Mouse (Mus musculus) erythroblast, embryonic 14.5 days (primary cell): Measurements from ENCODE around the gene Ythdf2. TPM values are rescaled to one million over a fixed set of nuclear protein-coding genes. Genes with fewer than 3 reads are reported as not detected.
A peak's percentile ranks its signal among the peaks of the same experiment; 100 is the strongest.
"Not testable (repeated sequence)": the region's sequence is repeated elsewhere in the genome, so short reads cannot be mapped to it uniquely, and the experiment has no call there.

Source experiments
- H3K27me3 ChIP-seq: 2 replicates; pipeline ENCODE4 v1.6.1; 2012; ENCODE audit warnings: inconsistent platforms; ENCODE audit not compliant: control insufficient read depth
- H3K36me3 ChIP-seq: 2 replicates; pipeline ENCODE4 v1.6.1; 2012; ENCODE audit warnings: mild to moderate bottlenecking, inconsistent platforms; ENCODE audit not compliant: control insufficient read depth
- H3K4me1 ChIP-seq: 2 replicates; pipeline ENCODE4 v1.6.1; 2012; ENCODE audit warnings: inconsistent platforms; ENCODE audit not compliant: control insufficient read depth
- H3K4me3 ChIP-seq: replicated peaks from 2 replicates; pipeline ENCODE3; 2012; ENCODE audit warnings: moderate library complexity, mild to moderate bottlenecking, inconsistent platforms
- H3K9me3 ChIP-seq: 2 replicates; pipeline ENCODE4 v1.6.1; 2012; ENCODE audit warnings: low read length, inconsistent platforms, mixed read lengths; ENCODE audit not compliant: control insufficient read depth
- GATA1 ChIP-seq: IDR thresholded peaks from 2 replicates; pipeline ENCODE4 v1.6.1; 2012; ENCODE audit warnings: low read length, inconsistent platforms, mixed read lengths
- TAL1 ChIP-seq: IDR thresholded peaks from 3 replicates; pipeline ENCODE4 v1.6.1; 2012; ENCODE audit warnings: low read length, inconsistent platforms, mixed read lengths
- polyA plus RNA-seq: library from polyadenylated mRNA; stranded (reverse); fragments of >175 nt; gene quantifications from 2 replicates; pipeline ENCODE4 v1.2.3, GENCODE M21; 2012

Ythdf2 gene
- polyA plus RNA-seq, 1 experiment = 1.2 TPM

DNA sequence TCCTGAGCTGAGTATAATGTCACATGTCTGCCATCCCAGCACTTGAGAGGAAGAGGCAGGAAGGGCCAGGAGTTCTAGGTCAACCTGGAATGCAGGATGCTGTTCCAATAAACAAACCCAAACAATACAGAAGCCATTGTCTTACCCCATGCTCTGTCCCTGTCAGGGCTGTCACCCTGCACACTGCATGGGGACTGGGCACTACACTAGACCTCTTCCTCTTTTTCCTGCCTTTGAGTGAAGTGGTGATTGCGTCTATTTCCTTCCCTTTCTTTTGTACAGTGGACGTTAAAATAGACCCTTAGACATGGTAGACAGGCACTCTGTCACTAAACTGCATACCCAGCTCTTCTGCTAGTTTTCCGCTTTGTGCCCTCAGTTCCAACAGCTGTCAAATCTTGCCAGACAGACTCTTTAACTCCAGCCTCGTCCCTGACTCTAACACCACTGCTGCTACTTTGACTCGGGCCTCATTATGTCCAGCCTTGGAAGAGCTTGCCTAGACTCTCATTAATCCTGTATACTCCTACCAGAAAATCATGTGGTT is 35.4 kb upstream of the Ythdf2 start:
- no peaks in the 10 kb centered on the region for H3K9me3 ChIP-seq
- no peaks in the 10 kb centered on the region for H3K27me3 ChIP-seq
- H3K4me3 ChIP-seq = no peak overlapping the region
- TF ChIP-seq GATA1 = no peak
- TF ChIP-seq TAL1 = no peak
- H3K4me1 ChIP-seq = peaks cover 10% of the 10 kb centered on the region
- H3K36me3 ChIP-seq = peaks cover 92% of the 10 kb centered on the region

- H3K36me3 ChIP-seq = peaks cover 91% of the 10 kb centered on the region
- H3K4me1 ChIP-seq = peaks cover 21% of the 10 kb centered on the region
- H3K27me3 ChIP-seq = no peaks in the 10 kb centered on the region
- H3K4me3 ChIP-seq = no peak overlapping the region
- TF ChIP-seq GATA1 (no peak), TAL1 (no peak)
- no peaks in the 10 kb centered on the region for H3K9me3 ChIP-seq
Measured at GRCm38 (mm10) chr4:132245643-132246042, 33.5 kb upstream of the Ythdf2 start.

GRCm38 (mm10) chr4:132241208-132241607 is 29.1 kb upstream of the Ythdf2 start:
- no peaks in the 10 kb centered on the region for H3K9me3 ChIP-seq
- TF ChIP-seq TAL1 = no peak
- peak; percentile 50 for TF ChIP-seq GATA1
- H3K4me1 ChIP-seq = peaks cover 19% of the 10 kb centered on the region
- no peak overlapping the region for H3K4me3 ChIP-seq
- H3K27me3 ChIP-seq = no peaks in the 10 kb centered on the region
- H3K36me3 ChIP-seq = peaks cover 91% of the 10 kb centered on the region

- H3K9me3 ChIP-seq = no peaks in the 10 kb centered on the region
- peaks cover 19% of the 10 kb centered on the region for H3K4me1 ChIP-seq
- peaks cover 91% of the 10 kb centered on the region for H3K36me3 ChIP-seq
- H3K27me3 ChIP-seq = no peaks in the 10 kb centered on the region
- TF ChIP-seq GATA1 (no peak), TAL1 (no peak)
- H3K4me3 ChIP-seq = no peak overlapping the region
Measured at GRCm38 (mm10) chr4:132240367-132240766, 28.3 kb upstream of the Ythdf2 start.

- Histone ChIP-seq H3K9me3 (no peaks in the 10 kb centered on the region), H3K4me3 (no peak overlapping the region), H3K27me3 (no peaks in the 10 kb centered on the region), H3K4me1 (peaks cover 16% of the 10 kb centered on the region), H3K36me3 (peaks cover 95% of the 10 kb centered on the region)
- TF ChIP-seq TAL1 (no peak), GATA1 (no peak)
Measured at GRCm38 (mm10) chr4:132238356-132238755, 26.3 kb upstream of the Ythdf2 start.

- Histone ChIP-seq H3K9me3 (no peaks in the 10 kb centered on the region), H3K4me3 (no peak overlapping the region), H3K4me1 (peaks cover 7% of the 10 kb centered on the region), H3K36me3 (peaks cover 96% of the 10 kb centered on the region), H3K27me3 (no peaks in the 10 kb centered on the region)
- TF ChIP-seq TAL1 = no peak
- TF ChIP-seq GATA1 = no peak
Measured at GRCm38 (mm10) chr4:132234710-132235109, 22.6 kb upstream of the Ythdf2 start.

DNA sequence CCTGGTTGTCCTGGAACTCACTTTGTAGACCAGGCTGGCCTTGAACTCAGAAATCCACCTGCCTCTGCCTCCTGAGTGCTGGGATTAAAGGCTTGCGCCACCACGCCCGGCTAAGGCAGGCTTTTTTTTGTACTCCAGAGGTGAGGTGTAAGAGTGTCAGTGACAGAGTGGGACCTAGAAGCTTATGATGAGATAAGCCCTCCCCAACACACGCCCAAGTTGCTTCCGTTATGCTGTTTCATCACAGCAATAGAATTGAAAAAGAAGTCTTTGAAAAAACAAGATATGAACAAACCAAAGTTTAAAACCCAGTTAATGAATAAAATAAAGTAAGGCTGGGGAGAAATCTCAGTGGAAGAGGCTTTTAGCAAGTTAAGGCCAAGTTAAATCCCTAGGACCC is 18.3 kb upstream of the Ythdf2 start:
- Histone ChIP-seq H3K27me3 (no peaks in the 10 kb centered on the region), H3K4me1 (peaks cover 9% of the 10 kb centered on the region), H3K36me3 (peaks cover 98% of the 10 kb centered on the region), H3K9me3 (no peaks in the 10 kb centered on the region), H3K4me3 (no peak overlapping the region)
- no peak for TF ChIP-seq GATA1
- TF ChIP-seq TAL1 = no peak

GRCm38 (mm10) chr4:132222001-132222400 is 9.9 kb upstream of the Ythdf2 start:
- Histone ChIP-seq H3K4me1 (peaks cover 13% of the 10 kb centered on the region), H3K36me3 (peaks cover 40% of the 10 kb centered on the region)
- not testable (repeated sequence) for H3K27me3 ChIP-seq, H3K4me3 ChIP-seq, H3K9me3 ChIP-seq

GRCm38 (mm10) chr4:132218439-132218838 is 6.3 kb upstream of the Ythdf2 start:
- H3K4me3 ChIP-seq, H3K27me3 ChIP-seq, H3K36me3 ChIP-seq, H3K9me3 ChIP-seq: not testable (repeated sequence)
- peaks cover 22% of the 10 kb centered on the region for H3K4me1 ChIP-seq

DNA sequence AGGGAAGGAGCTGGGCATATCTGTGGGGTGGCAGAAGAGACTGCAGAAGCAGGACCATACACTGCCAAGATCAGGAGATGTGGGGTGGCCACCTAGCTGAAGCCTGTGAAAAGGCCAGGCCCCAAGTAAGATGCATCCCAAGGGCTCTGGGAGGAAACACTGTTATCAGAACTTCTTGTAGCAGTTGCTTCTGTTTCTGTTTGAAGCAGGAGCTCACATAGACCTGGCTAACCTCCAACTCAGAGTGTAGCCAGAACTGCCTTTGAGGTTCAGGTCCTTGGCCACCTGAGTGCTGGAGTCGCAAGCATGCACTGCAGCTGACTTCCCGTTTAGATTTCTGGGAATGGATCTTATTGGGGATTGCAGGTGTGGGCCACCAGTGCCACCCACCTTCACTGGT is 5.7 kb upstream of the Ythdf2 start:
- no peaks in the 10 kb centered on the region for H3K9me3 ChIP-seq
- H3K27me3 ChIP-seq = no peaks in the 10 kb centered on the region
- peaks cover 2% of the 10 kb centered on the region for H3K36me3 ChIP-seq
- peaks cover 25% of the 10 kb centered on the region for H3K4me1 ChIP-seq
- no peak overlapping the region for H3K4me3 ChIP-seq
- TF ChIP-seq TAL1 (no peak), GATA1 (no peak)
